13 mouse cellular contexts compared by ENCODE assay signal in the genomic region with DNA sequence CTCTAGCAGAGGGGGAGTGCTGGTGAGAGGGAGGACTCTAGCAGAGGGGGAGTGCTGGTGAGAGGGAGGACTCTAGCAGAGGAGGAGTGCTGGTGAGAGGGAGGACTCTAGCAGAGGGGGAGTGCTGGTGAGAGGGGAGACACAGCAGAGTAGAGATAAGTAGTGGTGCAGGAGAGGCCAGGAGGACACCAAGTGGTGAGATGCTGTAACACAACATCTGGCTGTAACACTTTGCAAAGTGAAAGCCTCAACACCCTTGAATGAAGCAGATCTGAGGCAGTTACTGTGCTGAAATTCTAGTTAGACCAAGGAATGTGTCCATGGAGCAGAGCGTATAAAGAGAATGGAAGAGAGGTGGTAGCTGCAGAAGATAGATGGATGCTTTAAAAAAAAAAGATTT. TPM values are rescaled to one million over a fixed set of nuclear protein-coding genes. Genes with fewer than 3 reads are reported as not detected.
DNase-seq lines count a peak whose midpoint lies in the region; ATAC-seq and TF ChIP-seq lines count a peak whose summit lies in the region.
"Not testable (repeated sequence)": the region's sequence is repeated elsewhere in the genome, so short reads cannot be mapped to it uniquely, and the experiment has no call there.
"Had no signal": no experiment of that assay in that cellular context is flagged by ENCODE, and none has a peak within 500 bp of the region (broad histone marks: within the 10 kb centered on the region; RNA-seq: fewer than 3 reads in every experiment).

No protein-coding gene starts in this region.

- not testable (repeated sequence) for H3K36me3 ChIP-seq in hindbrain, postnatal 0 days (ENCODE audit: insufficient read depth, low read length); kidney, postnatal 0 days (ENCODE audit: insufficient read depth, low read length); lung, postnatal 0 days (ENCODE audit: insufficient read depth, low read length)

- ATAC-seq in common myeloid progenitor, adult 5-6 weeks (replicated peaks; ENCODE audit: low read depth, poor library complexity, severe bottlenecking) = 0 out of 2 replicates have a peak, but pooled peaks have one; percentile 31
- ATAC-seq in hindbrain, postnatal 0 days; kidney, postnatal 0 days (replicated peaks; ENCODE audit: low FRiP score, low read depth); lung, postnatal 0 days: not testable (repeated sequence)
- ATAC-seq in megakaryocyte-erythroid progenitor cell, adult 5-6 weeks (replicated peaks; ENCODE audit: low FRiP score, low TSS enrichment, poor library complexity, severe bottlenecking) = 0 out of 2 replicates have a peak, but pooled peaks have one; percentile 51

- 94% methylated on average over 1 of the region's 1 CpGs for WGBS in hindbrain, postnatal 0 days
- 93% methylated on average over 1 of the region's 1 CpGs for WGBS in kidney, postnatal 0 days
- WGBS in lung, postnatal 0 days = 88% methylated on average over 1 of the region's 1 CpGs

- not testable (repeated sequence) for H3K4me1 ChIP-seq in hindbrain, postnatal 0 days (ENCODE audit: insufficient read depth, low read length); kidney, postnatal 0 days (replicated peaks; ENCODE audit: insufficient read depth, low read length); lung, postnatal 0 days (ENCODE audit: insufficient read depth, low read depth, low read length)

- H3K27ac ChIP-seq in hindbrain, postnatal 0 days; kidney, postnatal 0 days; lung, postnatal 0 days (ENCODE audit: low read length): not testable (repeated sequence)

- H3K4me3 ChIP-seq in hindbrain, postnatal 0 days (ENCODE audit: low read length); kidney, postnatal 0 days (replicated peaks; ENCODE audit: low read depth, low read length); lung, postnatal 0 days (ENCODE audit: low read depth, low read length): not testable (repeated sequence)

- DNase-seq in 416B (ENCODE audit: low read depth) = peak; percentile 18
- not testable (repeated sequence) for DNase-seq in hindbrain, postnatal 0 days (ENCODE audit: low spot score); kidney, postnatal 0 days (ENCODE audit: low spot score); lung, postnatal 0 days (ENCODE audit: low spot score)

- not testable (repeated sequence) for H3K27me3 ChIP-seq in hindbrain, postnatal 0 days (ENCODE audit: insufficient read depth, low read length); kidney, postnatal 0 days (ENCODE audit: insufficient read depth, low read length); lung, postnatal 0 days (replicated peaks; ENCODE audit: insufficient read depth, low read length)

- not testable (repeated sequence) for H3K9ac ChIP-seq in hindbrain, postnatal 0 days (replicated peaks; ENCODE audit: low read length); kidney, postnatal 0 days (ENCODE audit: low read depth, low read length); lung, postnatal 0 days (replicated peaks; ENCODE audit: low read depth)

- not testable (repeated sequence) for TF ChIP-seq EP300 in lung, postnatal 0 days (IDR thresholded peaks at IDR 0.05)

- not testable (repeated sequence) for H3K9me3 ChIP-seq in hindbrain, postnatal 0 days (ENCODE audit: low read length); kidney, postnatal 0 days (replicated peaks; ENCODE audit: low read length); lung, postnatal 0 days (ENCODE audit: low read length)

- peak; percentile 32 for TF ChIP-seq CTCF in hindbrain, postnatal 0 days (IDR thresholded peaks at IDR 0.05; ENCODE audit: low read depth)
- TF ChIP-seq CTCF in kidney, postnatal 0 days (IDR thresholded peaks at IDR 0.05; ENCODE audit: low read depth) = peak; percentile 23; the same call in 1 of the 2 replicates
- peak; percentile 44 for TF ChIP-seq CTCF in lung, postnatal 0 days (IDR thresholded peaks at IDR 0.05)

- not testable (repeated sequence) for H3K4me2 ChIP-seq in hindbrain, postnatal 0 days (ENCODE audit: low read depth, low read length); kidney, postnatal 0 days (ENCODE audit: low read length); lung, postnatal 0 days (replicated peaks; ENCODE audit: low read depth, low read length)

RNA-seq across cellular contexts. Expression of gene Piwil4, which starts 39.7 kb away (rescaled TPM):
- not detected in 2 replicates for total RNA-seq in common myeloid progenitor, adult 5-6 weeks (2017)
- total RNA-seq in hindbrain, postnatal 0 days (2014; rRNA removed) = 0.36 and 0.42 TPM in 2 replicates
- 0.48 and 0.66 TPM in 2 replicates for polyA plus RNA-seq in hindbrain, postnatal 0 days (2015; fragmentation: Nextera tagmentation; extraction: Ambion mirVana)
- polyA plus RNA-seq in kidney, postnatal 0 days (2015; fragmentation: Nextera tagmentation; extraction: Ambion mirVana) = 0.08 and 0.11 TPM in 2 replicates
- polyA plus RNA-seq in lung, postnatal 0 days (2015; fragmentation: Nextera tagmentation; extraction: Ambion mirVana) = 9.1 and 9.8 TPM in 2 replicates
- not detected in 2 replicates for total RNA-seq in megakaryocyte-erythroid progenitor cell, adult 5-6 weeks (2014; fragmentation: Nextera tagmentation)
- total RNA-seq in megakaryocyte-erythroid progenitor cell, adult 5-6 weeks (2017) = not detected in 2 replicates
- total RNA-seq: heart, adult 8-10 months; heart, postnatal 10 days; heart, postnatal 36 days had no signal
- polyA plus RNA-seq: embryonic facial prominence, embryonic 11.5 days; forebrain, embryonic 13.5 days; heart, embryonic 11.5 days had no signal

RNA-seq across cellular contexts. Expression of gene Fut4, which starts 51.4 kb away (rescaled TPM):
- 6.2 and 6.4 TPM in 2 replicates for total RNA-seq in common myeloid progenitor, adult 5-6 weeks (2017)
- total RNA-seq in hindbrain, postnatal 0 days (2014; rRNA removed) = 1.5 and 2.8 TPM in 2 replicates
- polyA plus RNA-seq in hindbrain, postnatal 0 days (2015; fragmentation: Nextera tagmentation; extraction: Ambion mirVana) = 0.53 TPM in 2 replicates
- polyA plus RNA-seq in kidney, postnatal 0 days (2015; fragmentation: Nextera tagmentation; extraction: Ambion mirVana) = 2.9 and 3.2 TPM in 2 replicates
- polyA plus RNA-seq in lung, postnatal 0 days (2015; fragmentation: Nextera tagmentation; extraction: Ambion mirVana) = 6.1 and 7.8 TPM in 2 replicates
- total RNA-seq in megakaryocyte-erythroid progenitor cell, adult 5-6 weeks (2014; fragmentation: Nextera tagmentation) = 0.48 and 0.72 TPM in 2 replicates
- 0.57 and 1.1 TPM in 2 replicates for total RNA-seq in megakaryocyte-erythroid progenitor cell, adult 5-6 weeks (2017)
- polyA plus RNA-seq: inflammation-experienced regulatory T-cells, adult 6 months had no signal

RNA-seq across cellular contexts. Expression of gene Amotl1, which starts 55.9 kb away (rescaled TPM):
- total RNA-seq in common myeloid progenitor, adult 5-6 weeks (2017) = 0.05 TPM in 1 of 2 replicates, not detected in the other
- total RNA-seq in hindbrain, postnatal 0 days (2014; rRNA removed) = 22.9 and 27.0 TPM in 2 replicates
- 4.2 and 4.4 TPM in 2 replicates for polyA plus RNA-seq in hindbrain, postnatal 0 days (2015; fragmentation: Nextera tagmentation; extraction: Ambion mirVana)
- polyA plus RNA-seq in kidney, postnatal 0 days (2015; fragmentation: Nextera tagmentation; extraction: Ambion mirVana) = 12.0 and 12.8 TPM in 2 replicates
- polyA plus RNA-seq in lung, postnatal 0 days (2015; fragmentation: Nextera tagmentation; extraction: Ambion mirVana) = 12.9 and 14.3 TPM in 2 replicates
- total RNA-seq in megakaryocyte-erythroid progenitor cell, adult 5-6 weeks (2014; fragmentation: Nextera tagmentation) = not detected in 2 replicates
- total RNA-seq in megakaryocyte-erythroid progenitor cell, adult 5-6 weeks (2017) = not detected in 2 replicates

Comparison
In these comparisons a context has a peak if more than half of its experiments do, and no peak if none do; other contexts are left out.
1. RNA of gene Amotl1, which starts 55.9 kb away (total RNA-seq): 22.9 to 27.0 TPM in hindbrain, postnatal 0 days; 0.05 TPM in common myeloid progenitor, adult 5-6 weeks and not detected in megakaryocyte-erythroid progenitor cell, adult 5-6 weeks; every median in the first group is over 10 times any median in the second.
2. Peak in every context shown above with its lines, with median percentiles within 50 percentile points of each other: CTCF ChIP-seq.